Mouse (Mus musculus): Measurements from ENCODE around the gene Svopl. TPM values are rescaled to one million over a fixed set of nuclear protein-coding genes. Genes with fewer than 3 reads are reported as not detected.

Svopl gene
- total RNA-seq (2012; rRNA removed) = not detected in 2 replicates
- not detected for polyA plus RNA-seq (2012; ENCODE audit: insufficient read depth in 1 of 2, insufficient read length in 2 of 2, low read depth in 1 of 2, low replicate concordance in 2 of 2, missing spikeins in 1 of 2)

GRCm38 (mm10) chr6:38046838-38047237, at the start of gene Svopl:
Gene Svopl, minus strand, starts transcription at chr6:38046996.
- Histone ChIP-seq H3K4me3 (ENCODE audit: control insufficient read depth in 1 of 2, insufficient read depth in 1 of 2, low read depth in 2 of 2, low read length in 2 of 2) (no peak within 1 kb of the TSS), H3K9ac (ENCODE audit: control insufficient read depth, low read depth, low read length, poor library complexity, severe bottlenecking) (no peak within 1 kb of the TSS), H3K4me1 (ENCODE audit: control insufficient read depth in 1 of 2, insufficient read depth in 2 of 2, low read length in 2 of 2) (no peaks in the 10 kb centered on the region), H3K79me2 (ENCODE audit: control insufficient read depth, insufficient read depth, low read length, poor library complexity) (no peaks in the 10 kb centered on the region), H3K36me3 (ENCODE audit: control insufficient read depth in 1 of 2, insufficient read depth in 2 of 2, low read length in 2 of 2) (no peaks in the 10 kb centered on the region), H3K27me3 (ENCODE audit: control insufficient read depth in 1 of 2, insufficient read depth in 2 of 2, low read length in 2 of 2) (no peaks in the 10 kb centered on the region; a peak in 1 of 4 replicates), H3K9me3 (replicated peaks; ENCODE audit: insufficient read depth, low read length) (no peaks in the 10 kb centered on the region), H3K27ac (ENCODE audit: control insufficient read depth, low read depth, low read length) (no peak within 1 kb of the TSS)
- TF ChIP-seq ZKSCAN1 (IDR thresholded peaks at IDR 0.05; ENCODE audit: low read depth, low read length) (no peak), USF2 (IDR thresholded peaks at IDR 0.05; ENCODE audit: borderline replicate concordance in 1 of 2, insufficient read depth in 1 of 2, low read depth in 1 of 2, low read length in 2 of 2) (no peak), KAT2A (conservative IDR thresholded peaks at IDR 0.05; ENCODE audit: low read depth, low read length) (no peak), RCOR1 (IDR thresholded peaks at IDR 0.05; ENCODE audit: low read depth, low read length) (no peak), GABPA (IDR thresholded peaks at IDR 0.05; ENCODE audit: low read depth, low read length) (no peak), CTCF (IDR thresholded peaks at IDR 0.05 in 2 of 3, conservative IDR thresholded peaks at IDR 0.05 in 1 of 3; ENCODE audit: control insufficient read depth in 1 of 3, insufficient read depth in 1 of 3, low read depth in 2 of 3, low read length in 3 of 3, poor library complexity in 1 of 3, severe bottlenecking in 1 of 3) (no peak), USF1 (IDR thresholded peaks at IDR 0.05; ENCODE audit: low read depth, low read length) (no peak), POLR2AphosphoS5 (IDR thresholded peaks at IDR 0.05; ENCODE audit: borderline replicate concordance, low read depth, low read length) (no peak), POLR2A (IDR thresholded peaks at IDR 0.05; ENCODE audit: control insufficient read depth in 1 of 2, insufficient read depth in 1 of 2, low read depth in 1 of 2, low read length in 2 of 2, poor library complexity in 1 of 2) (no peak), MYB (IDR thresholded peaks at IDR 0.05; ENCODE audit: low read depth, low read length) (no peak), NELFE (IDR thresholded peaks at IDR 0.05; ENCODE audit: low read depth, low read length) (no peak), JUND (IDR thresholded peaks at IDR 0.05; ENCODE audit: low read depth, low read length) (no peak), EP300 (IDR thresholded peaks at IDR 0.05; ENCODE audit: low read depth in 1 of 2, low read length in 2 of 2) (no peak), NRF1 (IDR thresholded peaks at IDR 0.05; ENCODE audit: insufficient read depth, low read depth, low read length, poor library complexity, severe bottlenecking) (no peak)
- DNase-seq (ENCODE audit: low read depth, low spot score) = no peak

GRCm38 (mm10) chr6:38094701-38095100, 47.9 kb upstream of the Svopl start:
- Histone ChIP-seq H3K4me3 (ENCODE audit: control insufficient read depth in 1 of 2, insufficient read depth in 1 of 2, low read depth in 2 of 2, low read length in 2 of 2) (no peak overlapping the region), H3K36me3 (ENCODE audit: control insufficient read depth in 1 of 2, insufficient read depth in 2 of 2, low read length in 2 of 2) (no peaks in the 10 kb centered on the region), H3K9me3 (replicated peaks; ENCODE audit: insufficient read depth, low read length) (no peaks in the 10 kb centered on the region), H3K27me3 (ENCODE audit: control insufficient read depth in 1 of 2, insufficient read depth in 2 of 2, low read length in 2 of 2) (no peaks in the 10 kb centered on the region), H3K9ac (ENCODE audit: control insufficient read depth, low read depth, low read length, poor library complexity, severe bottlenecking) (no peak overlapping the region), H3K4me1 (ENCODE audit: control insufficient read depth in 1 of 2, insufficient read depth in 2 of 2, low read length in 2 of 2) (no peaks in the 10 kb centered on the region), H3K27ac (ENCODE audit: control insufficient read depth, low read depth, low read length) (no peak overlapping the region), H3K79me2 (ENCODE audit: control insufficient read depth, insufficient read depth, low read length, poor library complexity) (no peaks in the 10 kb centered on the region)
- no peak for TF ChIP-seq TAL1 (IDR thresholded peaks at IDR 0.05; ENCODE audit: low read length)
- DNase-seq (ENCODE audit: low read depth, low spot score) = no peak
